Mouse (Mus musculus): ENCODE data around the gene Prox2. TPM values are rescaled to one million over a fixed set of nuclear protein-coding genes. Genes with fewer than 3 reads are reported as not detected.

Prox2 gene
- polyA plus RNA-seq (2015; fragmentation: Nextera tagmentation; extraction: Ambion mirVana), result 1.1 and 1.4 TPM in 2 replicates

DNA sequence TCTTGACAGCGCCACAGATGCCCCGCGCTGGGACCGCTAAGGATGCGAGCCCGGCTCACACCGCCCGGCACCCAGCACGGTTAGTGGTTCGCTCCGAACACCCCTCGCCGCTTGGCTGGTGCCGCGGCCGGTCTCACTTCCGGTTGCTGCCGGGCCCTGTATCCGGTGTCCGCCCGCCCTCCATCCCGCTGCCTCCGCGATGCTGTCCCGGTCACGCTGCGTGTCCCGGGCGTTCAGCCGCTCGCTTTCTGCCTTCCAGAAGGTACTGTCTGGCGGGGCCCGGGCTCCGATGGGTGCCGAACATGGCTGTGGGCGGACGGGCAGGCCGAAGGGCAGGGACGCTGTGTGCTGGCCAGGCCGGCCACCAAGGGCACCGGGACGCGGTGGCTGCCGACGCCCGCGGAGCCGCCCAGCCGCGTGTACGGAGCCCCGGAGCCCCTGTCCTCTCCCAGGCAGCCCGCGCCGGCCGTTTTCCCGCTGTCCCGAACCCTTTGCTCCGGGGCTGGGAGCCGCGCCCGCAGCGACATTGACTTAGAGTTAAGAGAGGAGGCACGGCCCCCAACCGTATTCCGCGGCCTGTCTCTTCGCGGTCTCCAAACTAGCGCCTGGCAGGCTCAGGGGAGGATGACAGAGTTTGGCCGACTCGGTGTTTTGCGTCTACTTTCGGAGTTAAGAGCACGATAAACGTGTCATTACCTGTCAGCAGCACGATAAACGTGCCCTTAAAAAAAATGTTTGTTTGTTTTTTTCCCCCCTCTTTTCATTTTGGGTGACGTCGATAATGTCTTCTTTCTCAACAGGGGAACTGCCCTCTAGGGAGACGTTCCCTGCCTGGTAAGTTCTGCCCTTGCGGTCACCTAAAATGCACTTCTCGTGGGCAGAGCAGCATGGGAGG is at the start of gene Prox2, which contains the start of gene Dlst:
Gene Prox2 (minus strand): TSS at position 62 of the 895 bp plus-strand sequence.
Gene Dlst (plus strand): TSS at position 136 of the 895 bp plus-strand sequence.
- under 1% methylated on average over 83 of the region's 83 CpGs for WGBS
- Histone ChIP-seq H3K27ac (peak within 1 kb of the TSS; percentile 87), H3K4me2 (peak within 1 kb of the TSS; percentile 67), H3K27me3 (replicated peaks) (no peaks in the 10 kb centered on the region), H3K36me3 (replicated peaks) (no peaks in the 10 kb centered on the region), H3K4me1 (peaks cover 34% of the 10 kb centered on the region), H3K4me3 (peak within 1 kb of the TSS; percentile 83), H3K9me3 (no peaks in the 10 kb centered on the region), H3K9ac (peak within 1 kb of the TSS; percentile 96)
- ATAC-seq (replicated peaks), result peak; percentile 98

DNA sequence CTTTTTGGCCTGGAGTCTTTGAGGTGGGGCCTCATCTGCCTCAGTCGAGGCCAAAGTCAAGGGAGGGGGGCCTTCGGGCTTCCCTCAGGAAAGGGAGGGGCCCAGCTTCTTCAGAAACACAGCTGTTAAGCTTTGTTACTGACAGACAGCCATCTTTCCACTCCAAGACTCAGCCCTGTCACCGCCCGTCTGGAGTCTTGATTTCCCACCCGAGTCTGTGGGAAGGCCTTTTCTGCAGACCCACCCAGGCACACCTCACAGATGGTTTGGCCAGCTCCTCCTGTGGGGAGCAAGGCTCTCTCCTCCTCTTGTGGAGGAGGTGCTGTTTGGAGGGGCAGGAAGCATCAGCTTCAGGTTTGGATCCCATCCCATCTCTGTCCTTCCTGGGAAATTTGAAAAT is 49.0 kb upstream of the Prox2 start:
- Histone ChIP-seq H3K27ac (no peak overlapping the region), H3K9ac (no peak overlapping the region), H3K4me2 (no peak overlapping the region), H3K27me3 (replicated peaks) (no peaks in the 10 kb centered on the region), H3K9me3 (no peaks in the 10 kb centered on the region), H3K4me1 (no peaks in the 10 kb centered on the region), H3K4me3 (no peak overlapping the region), H3K36me3 (replicated peaks) (no peaks in the 10 kb centered on the region)
- 82% methylated on average over 5 of the region's 5 CpGs for WGBS
- ATAC-seq (replicated peaks), result no peak

DNA sequence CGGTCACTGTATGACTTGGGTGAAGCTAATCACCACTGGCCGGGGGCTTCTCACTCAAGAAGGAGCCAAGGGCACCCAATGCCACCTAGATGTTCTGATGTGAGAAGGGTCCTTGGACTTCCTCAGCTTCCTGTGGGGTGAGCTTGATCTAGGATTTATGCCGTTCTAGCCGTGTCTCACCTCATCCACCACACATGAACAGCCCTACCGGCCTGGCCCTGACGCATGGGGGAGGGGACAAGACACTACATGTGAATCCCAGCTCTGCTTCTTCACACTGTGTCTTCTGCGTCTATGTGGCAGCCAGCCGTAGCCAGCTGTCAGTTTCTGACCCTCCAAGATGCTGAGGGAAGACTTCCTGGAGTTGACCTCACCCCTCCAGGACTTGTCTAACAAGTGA is 48.2 kb upstream of the Prox2 start:
- Histone ChIP-seq H3K36me3 (replicated peaks) (no peaks in the 10 kb centered on the region), H3K9ac (no peak overlapping the region), H3K4me1 (no peaks in the 10 kb centered on the region), H3K4me3 (no peak overlapping the region), H3K27ac (no peak overlapping the region), H3K9me3 (no peaks in the 10 kb centered on the region), H3K27me3 (replicated peaks) (no peaks in the 10 kb centered on the region), H3K4me2 (no peak overlapping the region)
- 93% methylated on average over 8 of the region's 8 CpGs for WGBS
- no peak for ATAC-seq (replicated peaks)

DNA sequence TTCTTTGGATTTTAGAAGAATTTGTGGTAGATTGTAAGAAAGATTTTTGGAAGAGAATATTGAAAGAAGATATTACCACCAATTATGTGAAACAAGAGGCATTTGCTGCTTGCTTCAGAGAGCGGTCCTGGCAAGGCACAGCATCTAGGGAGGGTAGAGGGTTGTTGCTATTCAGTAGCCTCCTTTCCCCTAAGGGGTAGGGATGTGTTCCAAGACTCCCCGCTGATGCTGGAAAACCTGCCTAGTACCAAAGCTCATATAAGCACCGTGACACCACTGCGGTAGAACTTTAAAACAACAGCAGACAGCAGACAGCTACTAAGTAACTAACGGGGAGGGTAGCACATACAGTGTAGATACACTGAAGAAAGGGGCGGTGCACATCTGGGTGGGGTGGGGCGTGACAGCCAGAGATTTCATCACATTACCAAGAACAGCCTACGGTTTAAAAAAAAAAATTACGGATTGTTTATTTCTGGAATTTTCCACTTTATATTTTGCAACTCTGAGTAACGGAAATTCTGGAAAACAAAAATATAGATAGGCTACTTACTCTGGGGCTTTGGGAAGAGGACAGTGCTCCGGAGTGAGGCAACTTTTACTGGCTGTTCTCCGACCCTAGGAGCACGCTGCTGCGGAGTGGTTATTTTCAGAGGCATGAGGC is 47.4 kb upstream of the Prox2 start:
- H3K4me2 ChIP-seq, result no peak overlapping the region
- WGBS, result 91% methylated on average over 14 of the region's 14 CpGs
- ATAC-seq (replicated peaks), result no peak

DNA sequence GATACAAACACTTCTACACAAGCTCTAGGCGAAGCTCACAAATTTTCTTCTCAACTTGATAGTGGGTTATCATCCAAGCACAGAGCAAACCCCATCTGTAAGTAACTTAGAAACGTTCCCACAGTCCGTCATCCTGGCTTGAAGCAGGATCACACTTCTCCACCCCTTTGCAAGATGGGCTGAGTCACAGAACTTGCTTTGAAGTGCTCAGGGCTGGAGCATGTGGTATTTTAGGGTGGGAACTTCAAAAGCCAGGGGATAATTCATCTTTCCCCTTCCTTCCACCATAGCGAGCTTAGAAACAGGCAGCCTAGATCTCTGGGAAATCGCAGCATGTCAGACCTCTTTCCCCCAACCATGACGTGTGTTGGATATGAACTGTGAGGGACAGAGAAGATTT is 45.8 kb upstream of the Prox2 start:
- H3K27me3 ChIP-seq (replicated peaks), result no peaks in the 10 kb centered on the region
- no peaks in the 10 kb centered on the region for H3K9me3 ChIP-seq
- H3K4me2 ChIP-seq, result no peak overlapping the region
- no peak for ATAC-seq (replicated peaks)
- no peak overlapping the region for H3K9ac ChIP-seq
- H3K36me3 ChIP-seq (replicated peaks), result no peaks in the 10 kb centered on the region
- H3K27ac ChIP-seq, result no peak overlapping the region
- H3K4me1 ChIP-seq, result 0 out of 2 replicates have a peak, but pooled peaks cover 3% of the 10 kb centered on the region
- no peak overlapping the region for H3K4me3 ChIP-seq
- 72% methylated on average over 6 of the region's 6 CpGs for WGBS

More for the DNA sequence above, 47.4 kb upstream of the Prox2 start:
- Histone ChIP-seq H3K4me3 (no peak overlapping the region), H3K27ac (no peak overlapping the region), H3K4me1 (no peaks in the 10 kb centered on the region), H3K9me3 (no peaks in the 10 kb centered on the region), H3K9ac (no peak overlapping the region), H3K27me3 (replicated peaks) (no peaks in the 10 kb centered on the region), H3K36me3 (replicated peaks) (no peaks in the 10 kb centered on the region)

DNA sequence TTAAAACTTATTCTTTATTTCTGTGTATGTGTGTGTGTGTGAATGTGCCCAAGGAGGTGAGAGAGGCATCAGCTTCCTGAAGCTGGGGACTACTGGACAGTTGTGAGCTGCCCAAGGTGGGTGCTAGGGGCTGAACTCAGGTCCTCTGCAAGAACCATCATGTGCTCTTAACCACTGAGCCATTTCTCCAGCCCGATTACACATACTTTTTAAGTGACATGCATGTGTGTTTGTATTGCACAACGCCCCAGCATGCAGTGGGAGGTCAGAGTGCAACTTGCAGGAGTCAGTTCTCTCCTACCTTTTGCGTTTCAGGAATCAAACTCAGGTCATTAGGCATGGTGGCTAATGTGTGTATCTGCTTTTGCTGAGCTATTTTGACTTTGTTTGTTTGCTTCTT is 42.5 kb upstream of the Prox2 start:
- 80% methylated on average over 3 of the region's 3 CpGs for WGBS
- H3K9me3 ChIP-seq, result no peaks in the 10 kb centered on the region
- H3K4me1 ChIP-seq, result peaks cover 16% of the 10 kb centered on the region
- H3K9ac ChIP-seq, result no peak overlapping the region
- ATAC-seq (replicated peaks), result no peak
- no peak overlapping the region for H3K4me2 ChIP-seq
- no peak overlapping the region for H3K27ac ChIP-seq
- no peak overlapping the region for H3K4me3 ChIP-seq
- H3K27me3 ChIP-seq (replicated peaks), result no peaks in the 10 kb centered on the region
- H3K36me3 ChIP-seq (replicated peaks), result 0 out of 2 replicates have a peak, but pooled peaks cover 2% of the 10 kb centered on the region

DNA sequence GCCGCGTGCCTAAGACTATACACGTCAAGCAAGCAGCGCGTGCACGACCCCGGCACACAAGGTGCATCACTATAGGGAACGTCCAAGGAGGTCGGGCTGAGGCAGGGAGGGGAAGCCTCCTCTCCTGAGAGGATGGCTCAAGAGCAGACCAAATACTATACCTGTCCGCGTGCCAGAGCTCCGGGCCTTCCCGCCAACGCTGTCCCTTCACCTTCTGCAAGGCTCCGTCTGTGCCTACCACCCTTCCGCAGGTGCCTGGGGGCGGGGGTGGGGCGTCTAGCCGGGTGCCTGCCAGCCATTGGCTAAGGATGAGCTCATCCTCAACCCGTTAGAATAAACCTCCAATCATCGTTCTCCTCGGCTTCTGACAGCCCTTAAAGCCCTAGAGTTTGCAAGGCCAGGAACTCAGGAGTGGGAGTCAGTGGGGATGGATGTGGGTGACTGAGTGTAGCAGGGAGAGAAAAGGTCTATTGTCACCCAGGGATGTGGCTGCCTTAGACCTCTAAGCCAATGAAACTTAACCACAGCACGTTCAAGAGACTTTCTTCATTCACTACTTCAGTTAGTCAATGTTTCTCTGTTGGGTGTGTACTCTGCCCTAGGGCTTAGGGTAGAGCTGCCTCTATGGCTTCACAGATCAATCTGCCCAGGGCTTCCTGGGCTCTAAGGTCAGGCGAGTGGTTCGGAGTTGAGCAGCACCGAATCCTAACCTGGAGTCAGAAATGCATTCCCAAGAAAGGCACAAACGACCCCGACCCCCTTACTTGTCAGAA is 40.6 kb upstream of the Prox2 start, which contains the start of gene Rps6kl1:
Gene Rps6kl1 (minus strand): TSS at position 263 of the 773 bp plus-strand sequence.
- ATAC-seq (replicated peaks), result peak; percentile 98
- peak within 1 kb of the TSS; percentile 67 for H3K9ac ChIP-seq
- H3K4me2 ChIP-seq, result peak within 1 kb of the TSS; percentile 71
- H3K9me3 ChIP-seq, result no peaks in the 10 kb centered on the region
- 14% methylated on average over 28 of the region's 28 CpGs for WGBS
- H3K27ac ChIP-seq, result peak within 1 kb of the TSS; percentile 59
- H3K4me3 ChIP-seq, result peak within 1 kb of the TSS; percentile 53
- no peaks in the 10 kb centered on the region for H3K27me3 ChIP-seq (replicated peaks)
- H3K4me1 ChIP-seq, result peaks cover 16% of the 10 kb centered on the region
- H3K36me3 ChIP-seq (replicated peaks), result 0 out of 2 replicates have a peak, but pooled peaks cover 2% of the 10 kb centered on the region

GRCm38 (mm10) chr12:85150321-85151001 is 39.9 kb upstream of the Prox2 start:
- Histone ChIP-seq H3K4me1 (peaks cover 16% of the 10 kb centered on the region), H3K27ac (peak overlapping the region; percentile 59), H3K4me3 (peak overlapping the region; percentile 53), H3K9ac (peak overlapping the region; percentile 67), H3K4me2 (peak overlapping the region; percentile 71), H3K36me3 (replicated peaks) (0 out of 2 replicates have a peak, but pooled peaks cover 2% of the 10 kb centered on the region), H3K27me3 (replicated peaks) (no peaks in the 10 kb centered on the region), H3K9me3 (no peaks in the 10 kb centered on the region)
- WGBS, result 8% methylated on average over 20 of the region's 20 CpGs
- ATAC-seq (replicated peaks), result no peak; the same call in 1 of the 2 replicates

- Histone ChIP-seq H3K4me2 (no peak overlapping the region), H3K4me3 (no peak overlapping the region), H3K4me1 (peaks cover 16% of the 10 kb centered on the region), H3K9ac (no peak overlapping the region), H3K27ac (no peak overlapping the region), H3K36me3 (replicated peaks) (peaks cover 11% of the 10 kb centered on the region), H3K27me3 (replicated peaks) (no peaks in the 10 kb centered on the region), H3K9me3 (no peaks in the 10 kb centered on the region)
- no peak for ATAC-seq (replicated peaks)
- WGBS, result 77% methylated on average over 9 of the region's 9 CpGs
These were observed 36.3 kb upstream of the Prox2 start for GRCm38 (mm10) chr12:85146881-85147280.

GRCm38 (mm10) chr12:85146355-85146754 is 35.8 kb upstream of the Prox2 start:
- Histone ChIP-seq H3K4me2 (no peak overlapping the region), H3K36me3 (replicated peaks) (peaks cover 11% of the 10 kb centered on the region), H3K9me3 (no peaks in the 10 kb centered on the region), H3K4me3 (no peak overlapping the region), H3K4me1 (peaks cover 13% of the 10 kb centered on the region), H3K27me3 (replicated peaks) (no peaks in the 10 kb centered on the region), H3K9ac (no peak overlapping the region), H3K27ac (no peak overlapping the region)
- ATAC-seq (replicated peaks), result no peak
- 37% methylated on average over 11 of the region's 11 CpGs for WGBS

- Histone ChIP-seq H3K27ac (no peak overlapping the region), H3K9me3 (no peaks in the 10 kb centered on the region), H3K27me3 (replicated peaks) (no peaks in the 10 kb centered on the region), H3K36me3 (replicated peaks) (peaks cover 11% of the 10 kb centered on the region), H3K4me2 (no peak overlapping the region), H3K4me3 (no peak overlapping the region), H3K4me1 (peaks cover 13% of the 10 kb centered on the region), H3K9ac (no peak overlapping the region)
- WGBS, result 62% methylated on average over 9 of the region's 9 CpGs
- ATAC-seq (replicated peaks), result no peak
These were observed 35.1 kb upstream of the Prox2 start for GRCm38 (mm10) chr12:85145630-85146029.

Measured in midbrain, embryonic 15.5 days (tissue).